Mouse (Mus musculus) hindbrain, embryonic 13.5 days (tissue): ENCODE results near the gene Sirt6. TPM values are rescaled to one million over a fixed set of nuclear protein-coding genes. Genes with fewer than 3 reads are reported as not detected.

Experiments used
- ATAC-seq: fragments of 200-750 bp; cut with Nextera tagmentation; 2 replicates; pipeline ENCODE4 v1.8.0; 2017; ENCODE audit warnings: moderate TSS enrichment; ENCODE audit not compliant: low FRiP score
- H3K27ac ChIP-seq: fragments of 300-500 bp; sonication (generic); 2 replicates; pipeline ENCODE4 v1.5.1; 2015; ENCODE audit warnings: inconsistent platforms, mild to moderate bottlenecking, moderate library complexity
- H3K27me3 ChIP-seq: fragments of 300-500 bp; sonication (generic); 2 replicates; pipeline ENCODE4 v1.6.1; 2015; ENCODE audit warnings: mild to moderate bottlenecking, inconsistent platforms
- H3K36me3 ChIP-seq: fragments of 300-500 bp; sonication (generic); 2 replicates; pipeline ENCODE4 v1.6.1; 2015; ENCODE audit warnings: mild to moderate bottlenecking, inconsistent platforms
- H3K4me1 ChIP-seq: fragments of 300-500 bp; sonication (generic); replicated peaks from 2 replicates; pipeline ENCODE4 v1.6.1; 2015; ENCODE audit warnings: inconsistent platforms
- H3K4me2 ChIP-seq: fragments of 300-500 bp; sonication (generic); 2 replicates; pipeline ENCODE4 v1.6.1; 2015; ENCODE audit warnings: inconsistent platforms, mild to moderate bottlenecking, moderate library complexity
- H3K4me3 ChIP-seq: fragments of 300-500 bp; sonication (generic); 2 replicates; pipeline ENCODE4 v1.5.1; 2015; ENCODE audit warnings: mild to moderate bottlenecking, inconsistent platforms
- H3K9ac ChIP-seq: fragments of 300-500 bp; sonication (generic); 2 replicates; pipeline ENCODE4 v1.6.1; 2015; ENCODE audit warnings: mild to moderate bottlenecking, inconsistent platforms
- H3K9me3 ChIP-seq: fragments of 300-500 bp; sonication (generic); 2 replicates; pipeline ENCODE4 v1.6.1; 2016; ENCODE audit warnings: inconsistent platforms
- WGBS: fragments of 180-500 bp; shearing (Covaris S2); methylation state at CpG from one replicate; pipeline ENCODE4 v1.1.7; 2015; 5-methylcytosine and 5-hydroxymethylcytosine counted together
- polyA plus RNA-seq: library from polyadenylated mRNA; unstranded; fragments of >200 nt; fragmentation: Nextera tagmentation; extraction: Ambion mirVana; gene quantifications from 2 replicates; pipeline ENCODE4 v1.2.1, GENCODE M21; 2015

Sirt6 gene
- polyA plus RNA-seq, 1 experiment from 2014 or later: 57.7 TPM

DNA sequence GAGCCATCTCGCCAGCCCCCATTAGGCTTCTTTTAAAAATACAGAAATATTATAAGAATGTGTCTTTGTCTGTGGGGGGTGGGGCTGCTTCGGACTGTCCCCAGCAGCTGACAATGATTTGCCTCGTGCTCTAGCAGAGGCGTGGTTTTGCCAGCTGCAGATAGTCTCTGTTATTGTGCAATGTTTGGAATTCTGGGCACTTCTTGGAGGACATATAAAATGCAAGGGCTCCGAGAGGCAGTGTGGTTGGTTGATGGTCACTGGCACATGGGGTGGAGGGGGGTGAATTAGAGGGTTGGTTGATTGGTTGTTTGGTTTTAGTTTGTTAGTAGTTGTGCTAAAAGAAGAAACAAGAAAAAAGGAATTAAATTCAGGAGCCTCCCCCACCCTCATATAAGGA is 7.6 kb downstream of the Sirt6 start:
- 93% methylated on average over 5 of the region's 5 CpGs for WGBS
- no peak overlapping the region for H3K27ac ChIP-seq
- no peak overlapping the region for H3K9ac ChIP-seq
- H3K4me1 ChIP-seq: no peaks in the 10 kb centered on the region
- H3K27me3 ChIP-seq: no peaks in the 10 kb centered on the region
- no peak for ATAC-seq
- no peaks in the 10 kb centered on the region for H3K9me3 ChIP-seq
- H3K36me3 ChIP-seq: peaks cover 47% of the 10 kb centered on the region
- H3K4me2 ChIP-seq: no peak overlapping the region
- H3K4me3 ChIP-seq: no peak overlapping the region

DNA sequence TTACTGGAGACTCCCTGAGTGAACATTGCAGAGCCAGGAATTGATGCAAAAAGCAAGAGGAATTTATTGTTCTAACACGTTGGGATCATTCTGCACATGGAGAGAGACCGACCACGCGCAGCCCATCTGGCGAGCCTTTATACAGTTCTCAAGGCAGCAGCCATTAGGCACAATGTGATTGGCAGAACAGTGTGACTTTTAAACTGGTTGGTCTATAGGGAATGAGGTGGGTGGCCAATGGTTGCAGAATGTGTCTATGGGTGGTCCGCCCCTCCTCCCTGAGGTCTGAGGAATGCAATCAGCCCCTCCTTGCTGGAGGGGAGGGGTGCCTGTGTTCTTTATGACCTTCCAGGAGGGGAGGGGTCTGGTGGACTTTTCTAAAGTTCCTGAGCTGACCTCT is 12.1 kb downstream of the Sirt6 start:
- H3K27ac ChIP-seq: no peak overlapping the region

DNA sequence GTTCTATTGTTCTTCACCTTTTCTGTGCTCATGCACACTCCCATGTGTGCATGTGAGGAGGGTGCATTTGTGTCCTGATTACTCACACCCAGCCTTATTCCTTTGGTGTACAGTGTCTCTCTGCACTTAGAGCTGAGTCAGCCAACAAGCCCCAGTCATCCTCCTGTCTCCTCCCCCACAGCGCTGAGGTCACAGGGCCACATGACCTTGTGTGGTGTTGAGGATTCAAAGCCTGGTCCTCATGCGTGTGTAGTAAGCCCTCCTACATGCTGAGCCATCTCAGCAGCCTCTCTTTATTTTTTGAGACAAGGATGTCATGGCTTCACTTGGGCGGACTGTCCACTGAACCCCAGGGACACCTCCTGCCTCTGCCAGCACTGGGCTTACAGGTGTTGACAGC is 14.8 kb downstream of the Sirt6 start:
- 70% methylated on average over 3 of the region's 3 CpGs for WGBS
- Histone ChIP-seq H3K4me3 (no peak overlapping the region), H3K27ac (no peak overlapping the region), H3K36me3 (peaks cover 12% of the 10 kb centered on the region; the same call in 1 of the 2 replicates), H3K4me1 (no peaks in the 10 kb centered on the region), H3K9me3 (no peaks in the 10 kb centered on the region), H3K27me3 (0 out of 2 replicates have a peak, but pooled peaks cover 7% of the 10 kb centered on the region), H3K4me2 (no peak overlapping the region), H3K9ac (no peak overlapping the region)
- ATAC-seq: no peak

More for the DNA sequence above, 12.1 kb downstream of the Sirt6 start:
- peaks cover 5% of the 10 kb centered on the region; the same call in 1 of the 2 replicates for H3K36me3 ChIP-seq
- WGBS: 63% methylated on average over 6 of the region's 6 CpGs
- no peaks in the 10 kb centered on the region for H3K4me1 ChIP-seq
- ATAC-seq: no peak
- H3K27me3 ChIP-seq: 0 out of 2 replicates have a peak, but pooled peaks cover 4% of the 10 kb centered on the region
- H3K9me3 ChIP-seq: no peaks in the 10 kb centered on the region
- no peak overlapping the region for H3K4me2 ChIP-seq
- no peak overlapping the region for H3K9ac ChIP-seq
- H3K4me3 ChIP-seq: no peak overlapping the region

DNA sequence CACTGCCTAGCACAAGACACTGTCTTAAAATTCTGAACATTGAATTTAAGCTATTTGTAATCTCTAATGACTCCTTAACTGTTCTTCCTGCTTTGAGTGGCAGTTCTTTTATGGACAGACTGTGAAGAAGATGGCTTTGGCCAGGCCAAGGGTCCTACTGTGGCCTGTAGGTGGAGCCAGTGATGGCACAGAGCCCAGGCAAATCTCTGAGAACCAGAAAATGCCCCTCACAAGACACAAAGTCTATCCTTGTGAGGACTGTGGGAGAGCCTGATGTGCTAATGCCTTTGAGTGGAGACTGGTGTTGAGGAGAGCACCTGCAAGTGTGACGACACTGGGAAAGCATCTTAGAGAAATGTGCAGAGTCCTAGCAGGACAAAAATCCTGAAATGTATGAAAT is 19.3 kb downstream of the Sirt6 start:
- Histone ChIP-seq H3K9me3 (no peaks in the 10 kb centered on the region), H3K4me3 (no peak overlapping the region), H3K9ac (no peak overlapping the region), H3K4me1 (peaks cover 17% of the 10 kb centered on the region), H3K4me2 (no peak overlapping the region), H3K27ac (no peak overlapping the region), H3K27me3 (peaks cover 10% of the 10 kb centered on the region; the same call in 1 of the 2 replicates), H3K36me3 (peaks cover 12% of the 10 kb centered on the region; the same call in 1 of the 2 replicates)
- 89% methylated on average over 1 of the region's 1 CpGs for WGBS
- ATAC-seq: no peak

DNA sequence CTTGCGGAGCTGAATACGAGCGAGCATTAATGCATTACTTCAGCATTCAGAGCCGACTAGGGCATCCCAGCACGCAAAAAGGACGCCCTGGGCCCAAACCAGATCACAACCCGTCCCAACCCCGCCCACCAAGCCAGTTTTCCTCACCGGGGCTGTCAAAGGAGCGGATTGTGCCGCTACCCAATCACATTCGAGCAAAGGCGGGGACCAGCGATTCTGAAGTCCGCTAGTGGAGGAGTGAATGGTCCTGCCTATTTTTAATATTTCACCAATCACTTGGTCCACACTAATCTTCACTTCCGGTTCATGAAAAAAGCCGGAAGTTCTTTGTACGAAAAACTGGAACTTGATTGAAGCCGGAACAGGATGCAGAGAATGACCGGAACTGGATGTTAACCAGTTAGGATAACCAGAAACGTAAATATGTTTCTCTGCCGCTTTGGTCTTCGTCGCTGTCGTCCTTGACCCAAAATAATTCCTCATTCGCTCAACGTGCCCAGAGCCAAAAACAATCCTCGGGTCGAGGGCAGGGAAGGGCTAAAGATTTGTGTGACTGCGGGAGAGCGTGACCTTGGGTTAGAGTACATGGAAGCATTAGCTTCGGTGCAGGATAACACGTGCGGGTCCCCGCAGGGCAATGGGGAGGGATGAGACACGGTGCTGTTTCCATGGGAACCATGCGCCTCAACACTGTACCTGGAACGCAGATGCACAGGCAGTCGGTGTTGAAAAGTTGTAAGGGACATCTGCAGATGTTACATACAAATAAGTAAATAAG is 21.4 kb downstream of the Sirt6 start, which contains the start of gene BC025920:
BC025920 (plus strand) TSS at position 297 of the 778 bp plus-strand sequence.
- WGBS: under 1% methylated on average over 39 of the region's 39 CpGs

DNA sequence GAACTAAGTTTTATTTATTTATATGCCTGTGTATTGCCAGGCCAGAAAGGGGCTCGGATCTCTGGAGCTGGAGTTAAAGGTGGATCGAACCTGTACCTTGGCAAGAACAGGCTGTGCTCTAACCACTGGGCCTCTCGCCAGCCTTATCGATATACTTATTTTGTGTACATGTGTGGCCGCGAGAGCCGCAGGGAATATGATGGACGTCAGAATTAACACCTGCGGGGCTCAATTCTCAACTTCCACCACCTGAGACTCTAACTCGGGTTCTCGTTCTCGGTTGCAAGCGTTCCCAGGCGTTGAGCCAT is 22.0 kb downstream of the Sirt6 start:
- peak; percentile 19 for ATAC-seq
- peak overlapping the region; percentile 70 for H3K9ac ChIP-seq
- peaks cover 20% of the 10 kb centered on the region for H3K27me3 ChIP-seq
- peaks cover 38% of the 10 kb centered on the region for H3K4me1 ChIP-seq
- peak overlapping the region; percentile 94 for H3K27ac ChIP-seq
- H3K4me2 ChIP-seq: peak overlapping the region; percentile 68
- WGBS: 4% methylated on average over 14 of the region's 14 CpGs
- H3K4me3 ChIP-seq: peak overlapping the region; percentile 53
- no peaks in the 10 kb centered on the region for H3K9me3 ChIP-seq
- peaks cover 12% of the 10 kb centered on the region; the same call in 1 of the 2 replicates for H3K36me3 ChIP-seq

More for the DNA sequence above, 21.4 kb downstream of the Sirt6 start, which contains the start of gene BC025920:
- peak within 1 kb of the TSS; percentile 94 for H3K27ac ChIP-seq
- H3K4me1 ChIP-seq: peaks cover 34% of the 10 kb centered on the region
- peaks cover 18% of the 10 kb centered on the region for H3K27me3 ChIP-seq
- peak within 1 kb of the TSS; percentile 78 for H3K9ac ChIP-seq
- H3K4me3 ChIP-seq: peak within 1 kb of the TSS; percentile 53
- no peaks in the 10 kb centered on the region for H3K9me3 ChIP-seq
- peaks cover 12% of the 10 kb centered on the region; the same call in 1 of the 2 replicates for H3K36me3 ChIP-seq
- H3K4me2 ChIP-seq: peak within 1 kb of the TSS; percentile 79
- peak; percentile 86 for ATAC-seq

DNA sequence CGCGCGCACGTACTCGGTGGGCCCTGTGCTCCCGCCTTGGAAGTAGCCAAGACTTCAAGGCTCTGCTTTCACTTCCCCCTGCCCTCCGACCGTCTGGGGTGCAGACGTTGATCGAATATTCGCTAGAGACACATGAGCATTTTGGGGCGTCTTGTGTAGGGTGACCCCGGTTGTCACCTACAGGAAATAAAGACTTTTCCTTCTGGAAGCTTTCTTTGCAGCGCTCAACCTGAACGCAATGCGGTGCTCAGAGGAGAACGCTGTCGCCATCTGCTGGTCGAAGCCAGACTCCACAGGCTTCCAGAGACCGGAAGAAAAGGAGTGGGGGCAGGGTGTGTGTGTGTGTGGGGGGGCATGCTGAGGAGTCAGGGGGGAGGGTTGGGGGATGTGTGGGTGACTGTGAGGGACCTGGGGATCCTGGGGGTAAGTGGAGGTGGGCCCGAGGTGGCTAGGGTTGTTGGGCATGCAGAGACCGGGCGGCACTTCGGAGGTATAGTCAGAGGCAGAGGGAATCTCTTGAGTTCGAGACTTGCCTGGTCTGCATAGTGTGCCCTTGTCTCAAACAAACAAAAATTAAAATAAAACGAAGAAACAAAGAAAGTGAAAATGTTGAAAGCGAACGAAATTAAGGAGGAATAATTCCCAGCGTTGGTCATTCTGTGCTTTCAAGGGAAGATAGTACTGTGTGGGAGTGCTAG is 22.5 kb downstream of the Sirt6 start:
- Histone ChIP-seq H3K27ac (peak overlapping the region; percentile 94), H3K36me3 (peaks cover 12% of the 10 kb centered on the region; the same call in 1 of the 2 replicates), H3K4me3 (peak overlapping the region; percentile 53), H3K9me3 (no peaks in the 10 kb centered on the region), H3K9ac (peak overlapping the region; percentile 70), H3K4me1 (peaks cover 41% of the 10 kb centered on the region), H3K27me3 (peaks cover 23% of the 10 kb centered on the region), H3K4me2 (peak overlapping the region; percentile 68)
- WGBS: 20% methylated on average over 29 of the region's 29 CpGs
- peak; percentile 14 for ATAC-seq

DNA sequence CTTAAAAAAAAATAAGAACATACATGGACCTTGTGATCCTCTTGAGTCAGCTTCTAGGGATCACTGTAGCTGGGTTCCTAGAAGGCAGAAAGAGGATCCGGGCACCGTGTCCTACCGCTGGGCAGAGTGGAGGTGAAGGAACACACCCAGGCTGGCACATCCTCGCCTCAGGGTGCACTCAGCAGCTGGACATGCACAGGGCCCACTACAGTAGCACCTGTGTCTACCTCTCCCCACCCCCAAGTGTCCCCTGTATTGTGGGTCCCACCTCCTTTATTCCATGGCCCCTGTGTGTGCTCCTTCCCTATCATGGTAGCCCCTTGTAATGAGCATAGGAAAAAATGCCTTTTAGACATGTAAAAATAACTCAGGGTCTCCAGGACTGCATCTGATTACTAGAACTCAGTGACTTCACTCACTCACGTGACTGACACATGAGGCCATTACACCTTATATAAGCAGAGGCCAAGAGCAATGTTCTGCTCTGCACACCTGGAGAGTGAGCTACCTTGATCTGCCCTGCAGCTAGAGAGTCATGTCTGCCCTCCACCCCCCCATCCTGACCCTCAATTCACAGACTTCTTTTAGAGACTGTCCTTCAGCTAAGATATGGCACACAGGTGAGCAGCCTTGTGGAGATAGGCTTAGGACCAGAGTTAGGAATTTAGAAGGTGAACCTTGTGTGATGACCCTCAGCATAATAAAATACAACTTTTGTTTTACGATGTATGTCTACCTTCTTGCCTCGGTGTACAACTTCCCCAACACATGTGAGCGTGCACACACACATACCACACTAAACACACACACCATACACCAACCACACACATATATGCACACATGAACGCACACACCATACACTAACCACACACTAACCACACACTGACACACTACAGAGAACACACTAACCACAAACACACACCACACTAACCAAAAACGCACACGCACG is 23.3 kb downstream of the Sirt6 start:
- Histone ChIP-seq H3K36me3 (peaks cover 5% of the 10 kb centered on the region; the same call in 1 of the 2 replicates), H3K9ac (no peak overlapping the region), H3K27ac (no peak overlapping the region), H3K4me2 (peak overlapping the region; percentile 68), H3K4me3 (no peak overlapping the region), H3K27me3 (peaks cover 30% of the 10 kb centered on the region), H3K4me1 (peaks cover 41% of the 10 kb centered on the region), H3K9me3 (no peaks in the 10 kb centered on the region)
- 81% methylated on average over 12 of the region's 12 CpGs for WGBS
- peak; percentile 2; the same call in 1 of the 2 replicates for ATAC-seq

DNA sequence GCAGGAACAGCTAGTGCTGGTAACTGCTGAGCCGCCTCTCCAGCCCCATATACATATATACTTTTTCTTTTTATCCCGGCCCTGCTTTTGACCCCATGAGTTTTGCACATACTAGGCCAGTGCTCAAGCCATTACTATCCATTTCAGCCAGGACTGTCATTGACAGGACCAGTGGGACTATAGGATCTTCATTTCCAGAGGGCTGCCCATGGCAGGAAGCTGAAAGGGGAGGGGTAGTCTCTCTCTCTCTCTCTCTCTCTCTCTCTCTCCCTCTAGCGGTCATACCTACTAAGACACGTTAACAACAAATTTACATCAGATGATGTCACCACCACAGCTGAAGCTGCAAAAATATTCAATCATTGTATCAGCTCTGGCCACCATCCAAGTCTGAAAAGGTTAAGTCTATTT is 24.9 kb downstream of the Sirt6 start:
- no peaks in the 10 kb centered on the region for H3K9me3 ChIP-seq
- H3K36me3 ChIP-seq: no peaks in the 10 kb centered on the region
- no peak overlapping the region for H3K4me2 ChIP-seq
- peaks cover 45% of the 10 kb centered on the region for H3K4me1 ChIP-seq
- no peak for ATAC-seq
- peaks cover 44% of the 10 kb centered on the region for H3K27me3 ChIP-seq
- no peak overlapping the region for H3K4me3 ChIP-seq
- H3K27ac ChIP-seq: peak overlapping the region; percentile 32; the same call in 1 of the 2 replicates
- 17% methylated on average over 4 of the region's 4 CpGs for WGBS
- 0 out of 2 replicates have a peak overlapping the region, but pooled peaks have one; percentile 11 for H3K9ac ChIP-seq

DNA sequence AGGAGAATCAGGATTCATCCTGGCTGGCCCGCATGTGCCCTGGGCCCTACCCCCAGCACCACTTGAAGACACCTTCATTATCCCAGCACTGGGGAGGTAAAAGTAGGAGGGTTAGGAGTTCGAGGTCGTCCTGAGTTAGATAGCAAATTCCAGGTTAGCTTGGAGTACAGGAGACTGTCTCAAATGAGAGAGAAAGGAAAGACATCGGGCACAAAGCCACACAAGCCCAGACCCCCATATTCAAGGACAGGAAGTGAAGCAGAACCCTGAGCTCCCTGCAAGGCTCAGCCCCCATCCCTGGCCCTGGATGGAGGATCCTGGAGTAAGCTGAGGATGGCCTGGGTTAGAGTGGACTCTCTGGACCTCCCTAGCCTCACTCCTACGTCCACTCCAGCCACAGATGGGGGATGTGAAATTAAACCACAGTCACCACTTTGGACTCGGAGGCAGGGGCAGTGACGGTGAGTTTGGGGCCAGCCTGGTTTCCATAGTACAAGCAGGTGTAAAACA is 26.1 kb downstream of the Sirt6 start:
- H3K4me1 ChIP-seq: peaks cover 51% of the 10 kb centered on the region
- 27% methylated on average over 7 of the region's 7 CpGs for WGBS

DNA sequence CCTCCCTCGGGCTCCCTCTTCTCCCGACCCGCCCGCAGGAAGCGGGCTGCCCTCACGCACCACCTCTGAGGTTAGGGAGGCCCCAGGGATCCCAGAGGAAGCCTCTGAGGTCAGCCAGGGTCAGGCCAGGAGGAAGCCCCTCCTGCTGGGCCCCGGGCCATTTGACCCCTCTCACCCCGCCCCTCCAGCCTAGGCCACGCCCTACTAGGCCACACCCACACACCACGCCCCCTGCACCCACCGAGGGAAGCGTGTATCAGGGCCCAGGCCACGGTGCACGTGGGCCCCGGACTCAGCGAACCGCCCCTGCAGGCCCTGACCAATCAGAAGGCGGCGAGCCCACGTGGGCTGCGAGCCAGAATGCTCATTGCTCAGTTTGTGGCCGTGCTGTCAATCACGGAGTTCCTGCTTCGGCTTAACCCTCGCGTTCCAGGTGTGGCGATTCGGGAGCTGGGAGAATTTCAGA is 26.8 kb downstream of the Sirt6 start, which contains the start of gene Tle6:
Tle6 (minus strand) TSS at position 336 of the 466 bp plus-strand sequence.
- Histone ChIP-seq H3K4me1 (peaks cover 57% of the 10 kb centered on the region), H3K27ac (no peak within 1 kb of the TSS), H3K36me3 (no peaks in the 10 kb centered on the region), H3K27me3 (peaks cover 51% of the 10 kb centered on the region), H3K9ac (0 out of 2 replicates have a peak within 1 kb of the TSS, but pooled peaks have one; percentile 19), H3K4me2 (peak within 1 kb of the TSS; percentile 51), H3K4me3 (peak within 1 kb of the TSS; percentile 27), H3K9me3 (no peaks in the 10 kb centered on the region)
- peak; percentile 73 for ATAC-seq
- under 1% methylated on average over 27 of the region's 28 CpGs for WGBS

More for the DNA sequence above, 26.1 kb downstream of the Sirt6 start:
- Histone ChIP-seq H3K27ac (no peak overlapping the region), H3K9me3 (no peaks in the 10 kb centered on the region), H3K4me3 (peak overlapping the region; percentile 7; the same call in 1 of the 2 replicates), H3K4me2 (peak overlapping the region; percentile 51), H3K36me3 (no peaks in the 10 kb centered on the region), H3K27me3 (peaks cover 46% of the 10 kb centered on the region), H3K9ac (0 out of 2 replicates have a peak overlapping the region, but pooled peaks have one; percentile 19)
- no peak for ATAC-seq
